In the genomic region with DNA sequence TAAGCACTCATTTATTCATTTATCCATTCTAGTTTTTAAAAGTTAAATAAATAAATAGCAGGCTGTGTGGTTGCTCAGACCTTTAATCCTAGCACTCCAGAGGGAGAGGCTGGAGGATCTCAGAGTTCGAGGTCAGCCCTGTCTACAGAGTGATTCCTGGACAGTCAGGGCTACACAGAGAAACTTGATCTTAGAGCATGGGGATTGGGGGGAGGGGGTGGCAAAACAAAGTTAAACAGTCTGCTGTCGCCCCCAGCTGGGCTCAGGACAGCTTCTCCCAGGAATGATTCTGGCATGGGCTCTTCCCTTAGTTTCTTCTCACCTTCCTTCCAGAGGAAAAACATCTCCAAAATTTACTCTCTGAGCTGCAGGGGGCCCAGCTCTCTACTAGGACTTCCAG, we compare ENCODE assay signal across 17 mouse cellular contexts. TPM values are rescaled to one million over a fixed set of nuclear protein-coding genes. Genes with fewer than 3 reads are reported as not detected.
DNase-seq lines count a peak whose midpoint lies in the region; ATAC-seq and TF ChIP-seq lines count a peak whose summit lies in the region.
"Had no signal": no experiment of that assay in that cellular context is flagged by ENCODE, and none has a peak within 500 bp of the region (broad histone marks: within the 10 kb centered on the region; RNA-seq: fewer than 3 reads in every experiment).

No protein-coding gene starts in this region.

- TF ChIP-seq CTCF in brain, embryonic 14.5 days (IDR thresholded peaks at IDR 0.05; ENCODE audit: borderline replicate concordance, extremely low read depth, insufficient read depth, insufficient read length): no peak
- TF ChIP-seq CTCF in stomach, postnatal 0 days (IDR thresholded peaks at IDR 0.05; ENCODE audit: low read depth): peak; percentile 13; the same call in 1 of the 2 replicates

- DNase-seq in kidney, postnatal 25 days: no peak
- peak; percentile 6 for DNase-seq in retina, embryonic 14.5 days (ENCODE audit: low spot score)
- no peak for DNase-seq in retina, postnatal 1 day
- DNase-seq in brain, embryonic 14.5 days (ENCODE audit: low read depth): peak; percentile 27
- DNase-seq in stomach, postnatal 0 days (ENCODE audit: low spot score): no peak
- DNase-seq in natural killer cell, adult 2 months (ENCODE audit: low spot score in 2 of 2): no peak
- DNase-seq: adrenal gland, adult 8-10 months; cerebellum, adult 9-11 months; kidney, adult 8-10 months; lung, adult 18-20 months; thymus, postnatal 25 days had no signal

- H3K27me3 ChIP-seq in kidney, embryonic 16.5 days (ENCODE audit: insufficient read depth, low read length): no peaks in the 10 kb centered on the region
- H3K27me3 ChIP-seq in stomach, postnatal 0 days (ENCODE audit: control insufficient read depth, insufficient read depth, low read length): no peaks in the 10 kb centered on the region
- H3K27me3 ChIP-seq: embryonic facial prominence, embryonic 15.5 days; limb, embryonic 13.5 days had no signal

- no peak for TF ChIP-seq EP300 in stomach, postnatal 0 days (optimal IDR thresholded peaks at IDR 0.05)

- H3K27ac ChIP-seq in kidney, embryonic 16.5 days (ENCODE audit: low read length): no peak overlapping the region
- H3K27ac ChIP-seq in stomach, postnatal 0 days (replicated peaks): no peak overlapping the region
- H3K27ac ChIP-seq: embryonic facial prominence, embryonic 15.5 days; heart, embryonic 10.5 days; limb, embryonic 13.5 days had no signal

- no peaks in the 10 kb centered on the region for H3K36me3 ChIP-seq in kidney, embryonic 16.5 days (ENCODE audit: insufficient read depth, low read length)
- no peaks in the 10 kb centered on the region for H3K36me3 ChIP-seq in stomach, postnatal 0 days (ENCODE audit: control insufficient read depth, insufficient read depth, low read length)
- H3K36me3 ChIP-seq: embryonic facial prominence, embryonic 15.5 days; heart, embryonic 10.5 days; limb, embryonic 13.5 days had no signal

- no peak overlapping the region for H3K4me2 ChIP-seq in kidney, embryonic 16.5 days (replicated peaks; ENCODE audit: low read depth, low read length)
- H3K4me2 ChIP-seq in stomach, postnatal 0 days (replicated peaks; ENCODE audit: low read depth): no peak overlapping the region
- H3K4me2 ChIP-seq: embryonic facial prominence, embryonic 15.5 days; limb, embryonic 13.5 days had no signal

- H3K9ac ChIP-seq in kidney, embryonic 16.5 days (replicated peaks; ENCODE audit: low read length): no peak overlapping the region
- no peak overlapping the region for H3K9ac ChIP-seq in stomach, postnatal 0 days (ENCODE audit: low read length)
- H3K9ac ChIP-seq: embryonic facial prominence, embryonic 15.5 days; limb, embryonic 13.5 days had no signal

- no peak overlapping the region for H3K4me3 ChIP-seq in kidney, embryonic 16.5 days (ENCODE audit: low read length)
- H3K4me3 ChIP-seq in stomach, postnatal 0 days (ENCODE audit: low read depth, low read length): no peak overlapping the region
- H3K4me3 ChIP-seq: embryonic facial prominence, embryonic 15.5 days; heart, embryonic 10.5 days; limb, embryonic 13.5 days; megakaryocyte, embryonic 14.5 days had no signal

- no peaks in the 10 kb centered on the region for H3K9me3 ChIP-seq in kidney, embryonic 16.5 days (ENCODE audit: low read length)
- H3K9me3 ChIP-seq in stomach, postnatal 0 days (ENCODE audit: control insufficient read depth, low read length): no peaks in the 10 kb centered on the region
- H3K9me3 ChIP-seq: embryonic facial prominence, embryonic 15.5 days; heart, embryonic 10.5 days; limb, embryonic 13.5 days; megakaryocyte, embryonic 14.5 days had no signal

- no peaks in the 10 kb centered on the region for H3K4me1 ChIP-seq in kidney, embryonic 16.5 days (ENCODE audit: insufficient read depth, low read length)
- H3K4me1 ChIP-seq in stomach, postnatal 0 days (replicated peaks; ENCODE audit: control insufficient read depth, insufficient read depth): no peaks in the 10 kb centered on the region
- H3K4me1 ChIP-seq: embryonic facial prominence, embryonic 15.5 days; heart, embryonic 10.5 days; limb, embryonic 13.5 days had no signal

- 5% methylated on average over 2 of the region's 2 CpGs for WGBS in kidney, embryonic 16.5 days
- 13% methylated on average over 2 of the region's 2 CpGs for WGBS in stomach, postnatal 0 days

- TF ChIP-seq POLR2A in brain, embryonic 14.5 days (IDR thresholded peaks at IDR 0.05; ENCODE audit: borderline replicate concordance, extremely low read depth, insufficient read depth, insufficient read length, poor library complexity, severe bottlenecking): no peak

- peak; percentile 69; the same call in 1 of the 2 replicates for ATAC-seq in kidney, embryonic 16.5 days (ENCODE audit: low FRiP score, low TSS enrichment)
- no peak for ATAC-seq in stomach, postnatal 0 days (ENCODE audit: low FRiP score, low TSS enrichment)
- ATAC-seq: forebrain, embryonic 16.5 days had no signal

RNA-seq across cellular contexts. Expression of a gene that starts 3.2 kb away (rescaled TPM):
- polyA plus RNA-seq in kidney, embryonic 16.5 days (2015; fragmentation: Nextera tagmentation; extraction: Ambion mirVana): 70.5 and 75.4 TPM in 2 replicates
- polyA plus RNA-seq in brain, embryonic 14.5 days (2012; rRNA removed): 0.04 and 0.11 TPM in 2 replicates
- not detected in 2 replicates for polyA plus RNA-seq in stomach, postnatal 0 days (2015; fragmentation: Nextera tagmentation; extraction: Ambion mirVana)
- polyA plus RNA-seq: embryonic facial prominence, embryonic 15.5 days; heart, embryonic 10.5 days; limb, embryonic 13.5 days had no signal

RNA-seq across cellular contexts. Expression of a gene that starts 19.0 kb away (rescaled TPM):
- polyA plus RNA-seq in kidney, embryonic 16.5 days (2015; fragmentation: Nextera tagmentation; extraction: Ambion mirVana): not detected in 2 replicates
- 1.9 and 3.1 TPM in 2 replicates for polyA plus RNA-seq in brain, embryonic 14.5 days (2012; rRNA removed)
- 0.28 and 0.33 TPM in 2 replicates for polyA plus RNA-seq in stomach, postnatal 0 days (2015; fragmentation: Nextera tagmentation; extraction: Ambion mirVana)
- polyA plus RNA-seq: embryonic facial prominence, embryonic 15.5 days; heart, embryonic 10.5 days; limb, embryonic 13.5 days had no signal

RNA-seq across cellular contexts. Expression of a gene that starts 32.0 kb away (rescaled TPM):
- polyA plus RNA-seq in kidney, embryonic 16.5 days (2015; fragmentation: Nextera tagmentation; extraction: Ambion mirVana): 86.5 and 99.9 TPM in 2 replicates
- 153 and 175 TPM in 2 replicates for polyA plus RNA-seq in brain, embryonic 14.5 days (2012; rRNA removed)
- 20.2 and 22.1 TPM in 2 replicates for polyA plus RNA-seq in stomach, postnatal 0 days (2015; fragmentation: Nextera tagmentation; extraction: Ambion mirVana)

Comparison
In these comparisons a context has a peak if more than half of its experiments do, and no peak if none do; other contexts are left out.
1. DNase-seq: peak in retina, embryonic 14.5 days (single experiment) and brain, embryonic 14.5 days (single experiment); none in kidney, postnatal 25 days (0 of 2), retina, postnatal 1 day (single experiment), stomach, postnatal 0 days (single experiment) and natural killer cell, adult 2 months (0 of 2).
2. RNA of a gene that starts 3.2 kb away (polyA plus RNA-seq): 70.5 to 75.4 TPM in kidney, embryonic 16.5 days; 0.04 to 0.11 TPM in brain, embryonic 14.5 days and not detected in stomach, postnatal 0 days; every median in the first group is over 10 times any median in the second.